Mouse (Mus musculus) stomach, postnatal 0 days (tissue): ENCODE measurements around the gene Atraid. TPM values are rescaled to one million over a fixed set of nuclear protein-coding genes. Genes with fewer than 3 reads are reported as not detected.
"Not testable (repeated sequence)": the region's sequence is repeated elsewhere in the genome, so short reads cannot be mapped to it uniquely, and the experiment has no call there.

Experiments
- ATAC-seq: fragments of 200-750 bp; cut with Nextera tagmentation; 2 replicates; pipeline ENCODE4 v1.8.0; 2017; ENCODE audit not compliant: low FRiP score, low TSS enrichment
- DNase-seq: peaks from one replicate; pipeline ENCODE4 v3.0.0-alpha.2; 2016; ENCODE audit warnings: low spot score
- H3K27ac ChIP-seq: fragments of 300-500 bp; sonication (generic); replicated peaks from 2 replicates; pipeline ENCODE4 v1.5.1; 2014; ENCODE audit warnings: mild to moderate bottlenecking, control low read depth
- H3K27me3 ChIP-seq: fragments of 300-500 bp; sonication (generic); 2 replicates; pipeline ENCODE4 v1.6.1; 2014; ENCODE audit warnings: low read length; ENCODE audit not compliant: control insufficient read depth, insufficient read depth
- H3K36me3 ChIP-seq: fragments of 300-500 bp; sonication (generic); 2 replicates; pipeline ENCODE4 v1.6.1; 2014; ENCODE audit warnings: low read length, mixed read lengths; ENCODE audit not compliant: control insufficient read depth, insufficient read depth
- H3K4me1 ChIP-seq: fragments of 300-500 bp; sonication (generic); replicated peaks from 2 replicates; pipeline ENCODE4 v1.6.1; 2014; ENCODE audit warnings: antibody characterized with exemption; ENCODE audit not compliant: control insufficient read depth, insufficient read depth
- H3K4me2 ChIP-seq: fragments of 300-500 bp; sonication (generic); replicated peaks from 2 replicates; pipeline ENCODE4 v1.6.1; 2014; ENCODE audit warnings: low read depth, mild to moderate bottlenecking, control low read depth, moderate library complexity
- H3K4me3 ChIP-seq: fragments of 300-500 bp; sonication (generic); 2 replicates; pipeline ENCODE4 v1.5.1; 2014; ENCODE audit warnings: low read depth, low read length, control low read depth
- H3K9ac ChIP-seq: fragments of 300-500 bp; sonication (generic); 2 replicates; pipeline ENCODE4 v1.6.1; 2014; ENCODE audit warnings: mild to moderate bottlenecking, low read length, control low read depth, mixed read lengths
- H3K9me3 ChIP-seq: fragments of 300-500 bp; sonication (generic); 2 replicates; pipeline ENCODE4 v1.6.1; 2016; ENCODE audit warnings: low read length; ENCODE audit not compliant: control insufficient read depth
- CTCF ChIP-seq: IDR thresholded peaks from 2 replicates; pipeline ENCODE4 v1.5.1; 2016; ENCODE audit warnings: antibody characterized with exemption, low read depth, mild to moderate bottlenecking, moderate library complexity
- EP300 ChIP-seq: optimal IDR thresholded peaks from 2 replicates; pipeline ENCODE3; 2016; ENCODE audit warnings: antibody characterized with exemption
- whole genome bisulfite sequencing: fragments of 180-500 bp; shearing (Covaris S2); extraction: QIAGEN DNeasy Blood & Tissue Kit; methylation state at CpG from one replicate; pipeline ENCODE4 v1.1.7; 2014; 5-methylcytosine and 5-hydroxymethylcytosine counted together
- polyA plus RNA-seq: library from polyadenylated mRNA; unstranded; fragments of >200 nt; fragmentation: Nextera tagmentation; extraction: Ambion mirVana; gene quantifications from 2 replicates; pipeline ENCODE4 v1.2.1, GENCODE M21; 2015

Atraid gene
- polyA plus RNA-seq, 1 experiment from 2014 or later = 192 TPM

DNA sequence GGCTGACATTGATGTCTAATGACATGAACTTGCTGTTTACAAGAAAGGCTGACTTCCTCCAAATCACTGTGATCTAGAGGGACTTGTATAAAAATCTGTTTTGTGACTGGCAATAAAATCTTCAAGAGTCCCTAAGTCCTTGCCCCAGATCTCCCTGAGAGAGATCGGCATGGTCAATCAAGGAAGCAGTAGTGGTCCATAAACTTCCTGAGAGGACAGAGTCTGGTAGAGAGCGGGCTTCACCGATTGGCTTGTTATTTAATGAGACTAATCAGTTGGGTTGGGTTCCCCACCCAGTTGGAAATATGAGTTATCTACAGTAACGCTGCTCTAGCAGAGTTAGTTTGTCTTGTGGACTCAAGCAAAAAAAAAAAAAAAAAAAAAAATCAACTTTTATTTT lies 17.2 kb upstream of the Atraid start:
- DNase-seq = no peak
- WGBS = 80% methylated on average over 4 of the region's 4 CpGs
- H3K27me3 ChIP-seq = no peaks in the 10 kb centered on the region
- no peak overlapping the region for H3K4me2 ChIP-seq
- no peaks in the 10 kb centered on the region for H3K4me1 ChIP-seq
- no peaks in the 10 kb centered on the region for H3K36me3 ChIP-seq
- TF ChIP-seq CTCF (no peak), EP300 (no peak)
- H3K4me3 ChIP-seq = no peak overlapping the region
- H3K9me3 ChIP-seq = no peaks in the 10 kb centered on the region
- H3K27ac ChIP-seq = no peak overlapping the region
- ATAC-seq = no peak
- H3K9ac ChIP-seq = no peak overlapping the region

DNA sequence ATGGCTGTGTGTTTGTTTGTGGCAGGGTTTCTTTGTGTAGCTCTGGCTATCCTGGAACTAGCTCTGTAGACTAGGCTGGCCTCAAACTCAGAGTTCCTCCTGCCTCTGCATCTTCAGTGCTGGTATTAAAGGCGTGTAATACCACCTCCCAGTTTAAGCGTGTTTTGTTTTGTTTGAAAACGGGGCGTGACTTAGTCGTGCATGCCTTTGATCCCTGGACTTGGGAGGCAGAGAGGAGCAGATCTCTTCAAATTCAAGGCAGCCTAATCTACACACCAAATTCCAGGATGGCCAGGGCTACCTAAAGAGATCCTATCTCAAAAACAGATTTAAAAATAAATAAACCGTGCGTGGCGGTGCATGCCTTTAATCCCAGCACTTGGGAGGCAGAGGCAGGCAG lies 16.6 kb upstream of the Atraid start:
- H3K4me1 ChIP-seq = no peaks in the 10 kb centered on the region
- H3K27ac ChIP-seq = no peak overlapping the region
- no peaks in the 10 kb centered on the region for H3K9me3 ChIP-seq
- DNase-seq = no peak
- TF ChIP-seq CTCF = no peak
- TF ChIP-seq EP300 = no peak
- H3K4me2 ChIP-seq = no peak overlapping the region
- ATAC-seq = no peak
- no peak overlapping the region for H3K4me3 ChIP-seq
- no peaks in the 10 kb centered on the region for H3K36me3 ChIP-seq
- 79% methylated on average over 8 of the region's 8 CpGs for WGBS
- H3K27me3 ChIP-seq = no peaks in the 10 kb centered on the region
- H3K9ac ChIP-seq = no peak overlapping the region

DNA sequence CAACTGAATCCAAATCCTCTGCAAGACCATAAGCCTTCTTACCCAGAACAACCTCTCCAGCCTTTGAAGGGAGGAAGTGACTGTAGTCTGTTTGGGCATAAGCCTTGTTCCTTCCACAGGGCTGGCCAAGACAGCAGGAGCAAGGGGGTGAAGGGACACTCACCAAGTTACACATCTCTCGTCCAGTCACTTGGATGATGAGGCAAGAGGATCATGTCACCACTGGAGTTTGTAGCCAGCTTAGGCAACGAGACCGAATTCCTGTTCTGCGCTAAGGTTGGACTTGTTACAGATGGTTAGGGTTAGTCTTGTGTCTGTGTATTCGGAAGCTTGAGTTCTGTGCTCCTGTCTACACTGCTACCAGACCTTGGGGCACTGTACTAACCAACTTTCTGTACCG lies 13.4 kb upstream of the Atraid start:
- no peak overlapping the region for H3K9ac ChIP-seq
- H3K4me1 ChIP-seq = no peaks in the 10 kb centered on the region
- 92% methylated on average over 6 of the region's 6 CpGs for WGBS
- H3K4me2 ChIP-seq = no peak overlapping the region
- H3K4me3 ChIP-seq = no peak overlapping the region
- H3K9me3 ChIP-seq = no peaks in the 10 kb centered on the region
- no peak overlapping the region for H3K27ac ChIP-seq
- TF ChIP-seq CTCF (no peak), EP300 (no peak)
- ATAC-seq = no peak
- H3K36me3 ChIP-seq = 0 out of 2 replicates have a peak, but pooled peaks cover under 1% of the 10 kb centered on the region
- no peak for DNase-seq
- H3K27me3 ChIP-seq = no peaks in the 10 kb centered on the region

DNA sequence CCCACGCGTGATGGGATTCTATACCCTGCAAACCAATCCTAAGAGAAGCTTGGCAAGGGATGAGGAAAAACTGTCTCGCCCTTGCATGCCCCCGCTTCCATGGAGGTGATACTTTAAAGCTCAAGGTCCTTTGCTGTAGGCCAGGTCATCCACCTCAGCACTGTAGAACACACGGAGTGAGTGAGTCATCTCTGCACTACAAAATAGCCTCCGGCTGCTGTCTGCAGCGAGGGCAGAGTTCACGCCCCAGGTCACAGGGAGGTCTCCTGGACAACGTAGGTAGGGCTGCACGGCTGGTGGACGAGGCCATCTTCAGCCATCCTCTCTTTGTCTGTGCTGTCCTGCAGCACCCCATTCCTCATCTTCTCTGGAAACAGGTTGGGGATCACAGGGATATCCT lies 11.6 kb upstream of the Atraid start:
- not testable (repeated sequence) for DNase-seq, H3K27ac ChIP-seq, H3K9ac ChIP-seq, H3K27me3 ChIP-seq, ATAC-seq, H3K4me2 ChIP-seq, H3K4me1 ChIP-seq, H3K9me3 ChIP-seq, H3K4me3 ChIP-seq, H3K36me3 ChIP-seq
- 81% methylated on average over 11 of the region's 11 CpGs for WGBS

DNA sequence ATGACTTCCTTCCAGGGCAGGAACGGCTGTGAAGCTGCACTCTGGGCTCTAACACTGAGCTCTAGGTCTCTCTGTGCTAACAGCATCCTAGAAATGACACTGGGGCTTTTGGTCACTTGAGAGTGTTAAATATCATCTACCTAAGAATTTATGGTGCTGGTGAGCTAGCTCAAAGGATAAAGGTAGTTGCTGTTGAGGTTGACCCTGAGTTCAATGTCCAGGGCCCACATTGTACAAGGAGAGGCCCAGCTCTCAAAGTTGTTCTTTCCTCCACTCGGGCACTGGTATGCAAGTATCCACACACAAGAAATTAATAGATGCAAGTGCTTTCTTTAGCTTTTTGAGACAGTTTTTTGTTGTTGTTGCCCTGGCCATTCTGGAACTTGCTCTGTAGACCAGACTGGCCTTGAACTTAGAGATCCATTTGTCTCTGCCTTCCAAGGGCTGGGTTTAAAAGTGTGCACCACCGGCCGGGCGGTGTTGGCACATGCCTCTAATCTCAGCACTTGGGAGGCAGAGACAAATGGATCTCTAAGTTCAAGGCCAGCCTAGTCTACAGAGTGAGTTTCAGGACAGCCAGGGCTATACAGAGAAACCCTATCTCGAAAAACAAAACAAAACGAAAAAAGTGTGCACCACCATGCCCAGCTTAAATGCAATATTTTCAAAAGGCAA lies 9.8 kb upstream of the Atraid start:
- no peak overlapping the region for H3K9ac ChIP-seq
- no peak overlapping the region for H3K27ac ChIP-seq
- TF ChIP-seq EP300 = no peak
- TF ChIP-seq CTCF = no peak
- DNase-seq = no peak
- H3K36me3 ChIP-seq = 0 out of 2 replicates have a peak, but pooled peaks cover 3% of the 10 kb centered on the region
- 90% methylated on average over 7 of the region's 7 CpGs for WGBS
- H3K4me1 ChIP-seq = no peaks in the 10 kb centered on the region
- H3K4me3 ChIP-seq = no peak overlapping the region
- no peak overlapping the region for H3K4me2 ChIP-seq
- no peaks in the 10 kb centered on the region for H3K27me3 ChIP-seq
- ATAC-seq = no peak
- H3K9me3 ChIP-seq = no peaks in the 10 kb centered on the region

DNA sequence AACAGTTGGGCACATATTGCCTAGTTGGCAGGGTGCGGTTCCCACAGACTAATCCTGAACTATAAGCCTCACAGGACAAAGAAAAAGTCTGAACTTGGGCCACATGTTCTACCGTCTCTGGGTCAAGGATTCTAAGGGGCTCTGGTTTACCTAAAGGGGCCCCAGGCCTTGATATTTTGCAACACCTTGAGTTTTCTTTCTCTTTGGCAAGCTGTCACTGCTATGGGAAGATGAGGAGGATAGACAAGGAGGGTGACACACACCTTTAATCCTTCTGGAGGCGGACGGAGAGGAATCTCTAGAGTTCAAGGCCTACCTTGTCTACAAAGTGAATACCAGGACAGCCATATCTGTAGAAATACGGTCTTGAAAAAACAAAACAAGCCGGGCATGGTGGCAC lies 1.7 kb upstream of the Atraid start:
- Histone ChIP-seq H3K36me3 (no peaks in the 10 kb centered on the region; the same call in 1 of the 2 replicates), H3K4me1 (no peaks in the 10 kb centered on the region), H3K27ac (no peak overlapping the region), H3K4me2 (no peak overlapping the region), H3K4me3 (no peak overlapping the region), H3K27me3 (no peaks in the 10 kb centered on the region), H3K9ac (no peak overlapping the region), H3K9me3 (no peaks in the 10 kb centered on the region)
- no peak for DNase-seq
- no peak for ATAC-seq
- 86% methylated on average over 6 of the region's 6 CpGs for WGBS
- no peak for TF ChIP-seq CTCF
- no peak for TF ChIP-seq EP300
